Mouse (Mus musculus): ENCODE measurements around the gene Skil. TPM values are rescaled to one million over a fixed set of nuclear protein-coding genes. Genes with fewer than 3 reads are reported as not detected.
A peak's percentile ranks its signal among the peaks of the same experiment; 100 is the strongest.

Gene Skil
- polyA plus RNA-seq, 1 experiment from 2014 or later = 20.4 TPM

- 0 out of 2 replicates have a peak, but pooled peaks cover 2% of the 10 kb centered on the region for H3K36me3 ChIP-seq (ENCODE audit: control insufficient read depth, insufficient read depth, low read length)
- whole genome bisulfite sequencing = under 1% methylated on average over 36 of the region's 58 CpGs
- H3K9ac ChIP-seq (ENCODE audit: low read depth, low read length) = peak overlapping the region; percentile 72
- H3K4me3 ChIP-seq (ENCODE audit: low read length) = peak overlapping the region; percentile 86
- peaks cover 24% of the 10 kb centered on the region for H3K4me1 ChIP-seq (ENCODE audit: control insufficient read depth, insufficient read depth, low read depth, low read length)
- H3K27me3 ChIP-seq (replicated peaks; ENCODE audit: control insufficient read depth, insufficient read depth, low read length) = no peaks in the 10 kb centered on the region
- peak overlapping the region; percentile 100 for H3K27ac ChIP-seq (ENCODE audit: low read depth, low read length)
- no peaks in the 10 kb centered on the region for H3K9me3 ChIP-seq (ENCODE audit: control insufficient read depth, low read length)
- ATAC-seq = peak; percentile 32
- peak overlapping the region; percentile 82 for H3K4me2 ChIP-seq (ENCODE audit: low read length)
Observed at GRCm38 (mm10) chr3:31093627-31094351, 1.1 kb upstream of the Skil start.

GRCm38 (mm10) chr3:31095179-31095490 is 277 bp downstream of the Skil start:
- no peak for ATAC-seq

GRCm38 (mm10) chr3:31095491-31096154 is 765 bp downstream of the Skil start:
- peak; percentile 23 for ATAC-seq
- Histone ChIP-seq H3K4me1 (ENCODE audit: control insufficient read depth, insufficient read depth, low read depth, low read length) (peaks cover 35% of the 10 kb centered on the region), H3K36me3 (ENCODE audit: control insufficient read depth, insufficient read depth, low read length) (0 out of 2 replicates have a peak, but pooled peaks cover 2% of the 10 kb centered on the region), H3K27me3 (replicated peaks; ENCODE audit: control insufficient read depth, insufficient read depth, low read length) (no peaks in the 10 kb centered on the region), H3K4me3 (ENCODE audit: low read length) (peak overlapping the region; percentile 86), H3K9me3 (ENCODE audit: control insufficient read depth, low read length) (no peaks in the 10 kb centered on the region), H3K27ac (ENCODE audit: low read depth, low read length) (peak overlapping the region; percentile 100), H3K4me2 (ENCODE audit: low read length) (peak overlapping the region; percentile 68), H3K9ac (ENCODE audit: low read depth, low read length) (peak overlapping the region; percentile 96)
- under 1% methylated on average over 32 of the region's 33 CpGs for WGBS

More at GRCm38 (mm10) chr3:31095179-31095490, 277 bp downstream of the Skil start:
- H3K9ac ChIP-seq (ENCODE audit: low read depth, low read length) = peak overlapping the region; percentile 96
- no peaks in the 10 kb centered on the region for H3K9me3 ChIP-seq (ENCODE audit: control insufficient read depth, low read length)
- peak overlapping the region; percentile 68 for H3K4me2 ChIP-seq (ENCODE audit: low read length)
- H3K27me3 ChIP-seq (replicated peaks; ENCODE audit: control insufficient read depth, insufficient read depth, low read length) = no peaks in the 10 kb centered on the region
- peak overlapping the region; percentile 86 for H3K4me3 ChIP-seq (ENCODE audit: low read length)
- H3K27ac ChIP-seq (ENCODE audit: low read depth, low read length) = peak overlapping the region; percentile 100
- H3K4me1 ChIP-seq (ENCODE audit: control insufficient read depth, insufficient read depth, low read depth, low read length) = peaks cover 33% of the 10 kb centered on the region
- WGBS = 0% methylated on average over 13 of the region's 39 CpGs
- 0 out of 2 replicates have a peak, but pooled peaks cover 2% of the 10 kb centered on the region for H3K36me3 ChIP-seq (ENCODE audit: control insufficient read depth, insufficient read depth, low read length)

GRCm38 (mm10) chr3:31096155-31097101 is 1.6 kb downstream of the Skil start:
- no peak for ATAC-seq
- 38% methylated on average over 10 of the region's 10 CpGs for WGBS
- Histone ChIP-seq H3K9me3 (ENCODE audit: control insufficient read depth, low read length) (no peaks in the 10 kb centered on the region), H3K4me3 (ENCODE audit: low read length) (peak overlapping the region; percentile 86), H3K27ac (ENCODE audit: low read depth, low read length) (peak overlapping the region; percentile 100), H3K36me3 (ENCODE audit: control insufficient read depth, insufficient read depth, low read length) (0 out of 2 replicates have a peak, but pooled peaks cover 2% of the 10 kb centered on the region), H3K9ac (ENCODE audit: low read depth, low read length) (peak overlapping the region; percentile 96), H3K4me2 (ENCODE audit: low read length) (peak overlapping the region; percentile 68), H3K4me1 (ENCODE audit: control insufficient read depth, insufficient read depth, low read depth, low read length) (peaks cover 35% of the 10 kb centered on the region), H3K27me3 (replicated peaks; ENCODE audit: control insufficient read depth, insufficient read depth, low read length) (no peaks in the 10 kb centered on the region)

GRCm38 (mm10) chr3:31097102-31097720 is 2.4 kb downstream of the Skil start:
- peak overlapping the region; percentile 45 for H3K4me2 ChIP-seq (ENCODE audit: low read length)
- H3K4me3 ChIP-seq (ENCODE audit: low read length) = no peak overlapping the region
- H3K4me1 ChIP-seq (ENCODE audit: control insufficient read depth, insufficient read depth, low read depth, low read length) = peaks cover 35% of the 10 kb centered on the region
- H3K36me3 ChIP-seq (ENCODE audit: control insufficient read depth, insufficient read depth, low read length) = 0 out of 2 replicates have a peak, but pooled peaks cover 2% of the 10 kb centered on the region
- H3K27ac ChIP-seq (ENCODE audit: low read depth, low read length) = no peak overlapping the region
- no peaks in the 10 kb centered on the region for H3K9me3 ChIP-seq (ENCODE audit: control insufficient read depth, low read length)
- no peak overlapping the region for H3K9ac ChIP-seq (ENCODE audit: low read depth, low read length)
- no peak for ATAC-seq
- H3K27me3 ChIP-seq (replicated peaks; ENCODE audit: control insufficient read depth, insufficient read depth, low read length) = no peaks in the 10 kb centered on the region
- WGBS = 78% methylated on average over 13 of the region's 13 CpGs

GRCm38 (mm10) chr3:31097976-31098375 is 3.1 kb downstream of the Skil start:
- Histone ChIP-seq H3K27ac (ENCODE audit: low read depth, low read length) (no peak overlapping the region), H3K4me2 (ENCODE audit: low read length) (peak overlapping the region; percentile 45), H3K36me3 (ENCODE audit: control insufficient read depth, insufficient read depth, low read length) (0 out of 2 replicates have a peak, but pooled peaks cover 2% of the 10 kb centered on the region), H3K4me1 (ENCODE audit: control insufficient read depth, insufficient read depth, low read depth, low read length) (peaks cover 34% of the 10 kb centered on the region), H3K4me3 (ENCODE audit: low read length) (no peak overlapping the region), H3K27me3 (replicated peaks; ENCODE audit: control insufficient read depth, insufficient read depth, low read length) (no peaks in the 10 kb centered on the region), H3K9me3 (ENCODE audit: control insufficient read depth, low read length) (no peaks in the 10 kb centered on the region), H3K9ac (ENCODE audit: low read depth, low read length) (no peak overlapping the region)
- no peak for ATAC-seq
- WGBS = 67% methylated on average over 11 of the region's 11 CpGs

- no peaks in the 10 kb centered on the region for H3K27me3 ChIP-seq (replicated peaks; ENCODE audit: control insufficient read depth, insufficient read depth, low read length)
- 0 out of 2 replicates have a peak, but pooled peaks cover 2% of the 10 kb centered on the region for H3K36me3 ChIP-seq (ENCODE audit: control insufficient read depth, insufficient read depth, low read length)
- ATAC-seq = no peak
- H3K27ac ChIP-seq (ENCODE audit: low read depth, low read length) = no peak overlapping the region
- H3K4me1 ChIP-seq (ENCODE audit: control insufficient read depth, insufficient read depth, low read depth, low read length) = peaks cover 32% of the 10 kb centered on the region
- WGBS = 76% methylated on average over 1 of the region's 1 CpGs
- peak overlapping the region; percentile 45 for H3K4me2 ChIP-seq (ENCODE audit: low read length)
- H3K9ac ChIP-seq (ENCODE audit: low read depth, low read length) = no peak overlapping the region
- H3K9me3 ChIP-seq (ENCODE audit: control insufficient read depth, low read length) = no peaks in the 10 kb centered on the region
- no peak overlapping the region; the same call in 1 of the 2 replicates for H3K4me3 ChIP-seq (ENCODE audit: low read length)
Observed at GRCm38 (mm10) chr3:31098556-31098955, 3.7 kb downstream of the Skil start.

GRCm38 (mm10) chr3:31100026-31100425 is 5.2 kb downstream of the Skil start:
- H3K9me3 ChIP-seq (ENCODE audit: control insufficient read depth, low read length) = no peaks in the 10 kb centered on the region
- no peak overlapping the region for H3K27ac ChIP-seq (ENCODE audit: low read depth, low read length)
- H3K36me3 ChIP-seq (ENCODE audit: control insufficient read depth, insufficient read depth, low read length) = 0 out of 2 replicates have a peak, but pooled peaks cover 2% of the 10 kb centered on the region
- WGBS = 77% methylated on average over 5 of the region's 5 CpGs
- peak overlapping the region; percentile 43 for H3K4me2 ChIP-seq (ENCODE audit: low read length)
- H3K4me1 ChIP-seq (ENCODE audit: control insufficient read depth, insufficient read depth, low read depth, low read length) = peaks cover 32% of the 10 kb centered on the region
- H3K4me3 ChIP-seq (ENCODE audit: low read length) = no peak overlapping the region
- H3K9ac ChIP-seq (ENCODE audit: low read depth, low read length) = no peak overlapping the region
- ATAC-seq = no peak
- no peaks in the 10 kb centered on the region for H3K27me3 ChIP-seq (replicated peaks; ENCODE audit: control insufficient read depth, insufficient read depth, low read length)
